21 mouse cellular contexts compared by ENCODE assay signal in genomic region chr1:75010817-75011216, GRCm38 (mm10).
"Had no signal": no experiment of that assay in that cellular context is flagged by ENCODE, and none has a peak within 500 bp of the region (broad histone marks: within the 10 kb centered on the region; RNA-seq: fewer than 3 reads in every experiment).

No protein-coding gene starts in this region.

- H3K4me1 ChIP-seq: midbrain, embryonic 15.5 days had no signal

- H3K9me3 ChIP-seq: limb, embryonic 10.5 days; limb, embryonic 13.5 days; liver, embryonic 13.5 days; midbrain, embryonic 12.5 days; midbrain, embryonic 15.5 days; neural tube, embryonic 12.5 days; neural tube, embryonic 15.5 days had no signal

- H3K36me3 ChIP-seq: limb, embryonic 10.5 days; limb, embryonic 13.5 days; liver, embryonic 13.5 days; midbrain, embryonic 12.5 days; midbrain, embryonic 15.5 days; neural tube, embryonic 12.5 days; neural tube, embryonic 15.5 days had no signal

- H3K27ac ChIP-seq: kidney, postnatal 0 days; layer of hippocampus, adult 2 months; limb, embryonic 10.5 days; limb, embryonic 13.5 days; macrophage; midbrain, embryonic 12.5 days; midbrain, embryonic 15.5 days; neural tube, embryonic 12.5 days; neural tube, embryonic 15.5 days had no signal

- H3K4me3 ChIP-seq: layer of hippocampus, adult 2 months; limb, embryonic 10.5 days; limb, embryonic 13.5 days; liver, embryonic 13.5 days; midbrain, embryonic 12.5 days; midbrain, embryonic 15.5 days; neural tube, embryonic 12.5 days; neural tube, embryonic 15.5 days had no signal

- DNase-seq: kidney, postnatal 25 days; layer of hippocampus, adult 9-11 months; liver; liver, embryonic 13.5 days; lung, embryonic 14.5 days; retina, postnatal 1 day; right cerebral cortex, postnatal 14 days; right cerebral cortex, postnatal 4 days; spleen, adult 18-20 months; thymus, adult 18-20 months; thymus, postnatal 4 days had no signal

- ATAC-seq: lung, postnatal 0 days; midbrain, embryonic 15.5 days had no signal

- H3K9ac ChIP-seq: limb, embryonic 13.5 days; liver, embryonic 13.5 days; lung, embryonic 14.5 days; midbrain, embryonic 12.5 days; midbrain, embryonic 15.5 days; neural tube, embryonic 12.5 days; neural tube, embryonic 15.5 days had no signal

- H3K4me2 ChIP-seq: limb, embryonic 13.5 days; liver, embryonic 13.5 days; lung, embryonic 14.5 days; midbrain, embryonic 12.5 days; midbrain, embryonic 15.5 days; neural tube, embryonic 12.5 days; neural tube, embryonic 15.5 days had no signal

- H3K27me3 ChIP-seq: liver, embryonic 13.5 days; midbrain, embryonic 15.5 days; neural tube, embryonic 12.5 days had no signal
